Mouse (Mus musculus) cortical plate, adult 2 months (tissue): ENCODE measurements around the gene Zfand6.

ENCODE experiments used
- CTCF ChIP-seq: fragments of 200-500 bp; IDR thresholded peaks from 2 replicates; pipeline ENCODE4 v1.5.1; 2011; ENCODE audit warnings: mild to moderate bottlenecking, control low read depth, low read length; ENCODE audit not compliant: insufficient read depth; ENCODE audit errors: extremely low read depth
- POLR2A ChIP-seq: fragments of 200-500 bp; IDR thresholded peaks from 2 replicates; pipeline ENCODE4 v1.6.1; 2011; ENCODE audit warnings: mild to moderate bottlenecking, low read length, control low read depth; ENCODE audit not compliant: insufficient read depth; ENCODE audit errors: extremely low read depth

DNA sequence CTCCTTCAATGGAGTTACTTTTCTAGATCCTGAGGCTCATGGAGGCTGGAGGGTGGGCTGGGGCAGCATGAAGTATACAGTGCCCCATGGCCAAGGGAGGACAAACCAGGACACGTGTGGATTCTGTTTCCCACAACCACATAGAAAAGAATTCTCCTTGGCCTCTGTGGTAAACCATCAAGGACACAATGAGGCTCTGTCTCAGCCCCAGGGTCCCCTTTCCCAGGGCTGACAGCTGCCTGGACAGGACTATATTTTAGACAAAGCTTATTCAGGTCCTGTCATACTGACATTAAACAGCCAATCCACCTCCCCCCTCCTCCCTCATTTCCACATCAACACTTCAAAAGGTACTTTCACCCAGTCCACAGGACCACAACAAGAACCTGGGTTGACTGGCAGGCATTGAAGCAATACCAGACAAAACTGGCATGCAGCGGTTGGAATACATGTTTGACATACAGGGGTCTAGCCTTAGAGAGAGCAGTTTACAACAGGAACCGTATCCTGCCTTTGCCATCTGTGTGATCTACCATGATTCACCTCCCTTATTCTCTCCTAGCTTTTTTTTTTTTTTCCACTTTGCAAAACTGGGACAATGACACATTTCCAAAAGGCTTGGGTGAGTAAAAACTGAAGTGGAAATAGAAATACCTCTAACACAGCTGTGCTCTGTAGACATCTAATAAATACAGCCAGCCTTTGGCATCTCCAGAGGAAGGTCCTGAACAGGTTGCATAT is 103.2 kb downstream of the Zfand6 start:
- TF ChIP-seq POLR2A (no peak), CTCF (no peak)
